Comparison of ENCODE assay signal across 24 mouse cellular contexts in genomic region chrX:142825309-142825708, GRCm38 (mm10).
"Had no signal": no experiment of that assay in that cellular context is flagged by ENCODE, and none has a peak within 500 bp of the region (broad histone marks: within the 10 kb centered on the region; RNA-seq: fewer than 3 reads in every experiment).

No protein-coding gene starts in this region.

- DNase-seq: kidney, postnatal 25 days; layer of hippocampus, adult 9-11 months; liver; lung, adult 18-20 months; lung, postnatal 10 days; lung, postnatal 36 days; retina, postnatal 1 day; right cerebral cortex, postnatal 25 days; spleen, adult 18-20 months; thymus, postnatal 25 days had no signal

- H3K4me1 ChIP-seq: lung, embryonic 15.5 days; midbrain, embryonic 10.5 days; midbrain, embryonic 13.5 days; neural tube, embryonic 13.5 days; stomach, embryonic 15.5 days had no signal

- ATAC-seq: liver, embryonic 12.5 days; midbrain, embryonic 13.5 days; midbrain, embryonic 16.5 days had no signal

- H3K27ac ChIP-seq: kidney, postnatal 0 days; layer of hippocampus, adult 2 months; limb, embryonic 10.5 days; limb, embryonic 13.5 days; liver, embryonic 12.5 days; liver, embryonic 15.5 days; lung, embryonic 15.5 days; midbrain, embryonic 10.5 days; midbrain, embryonic 13.5 days; neural tube, embryonic 13.5 days; stomach, embryonic 15.5 days had no signal

- H3K36me3 ChIP-seq: limb, embryonic 10.5 days; limb, embryonic 13.5 days; liver, embryonic 15.5 days; lung, embryonic 15.5 days; midbrain, embryonic 10.5 days; midbrain, embryonic 13.5 days; neural tube, embryonic 13.5 days; stomach, embryonic 15.5 days had no signal

- H3K9ac ChIP-seq: limb, embryonic 13.5 days; liver, embryonic 12.5 days; liver, embryonic 15.5 days; lung, embryonic 15.5 days; midbrain, embryonic 13.5 days; neural tube, embryonic 13.5 days; stomach, embryonic 15.5 days had no signal

- H3K27me3 ChIP-seq: liver, embryonic 12.5 days; liver, embryonic 15.5 days; lung, embryonic 15.5 days; midbrain, embryonic 13.5 days; neural tube, embryonic 13.5 days; stomach, embryonic 15.5 days had no signal

- H3K4me2 ChIP-seq: limb, embryonic 13.5 days; liver, embryonic 12.5 days; liver, embryonic 15.5 days; lung, embryonic 15.5 days; midbrain, embryonic 13.5 days; neural tube, embryonic 13.5 days; stomach, embryonic 15.5 days had no signal

- H3K9me3 ChIP-seq: limb, embryonic 10.5 days; limb, embryonic 13.5 days; liver, embryonic 12.5 days; liver, embryonic 15.5 days; lung, embryonic 15.5 days; megakaryocyte, embryonic 14.5 days; midbrain, embryonic 10.5 days; midbrain, embryonic 13.5 days; neural tube, embryonic 13.5 days; stomach, embryonic 15.5 days had no signal

- H3K4me3 ChIP-seq: layer of hippocampus, adult 2 months; limb, embryonic 10.5 days; limb, embryonic 13.5 days; liver, embryonic 12.5 days; liver, embryonic 15.5 days; lung, embryonic 15.5 days; megakaryocyte, embryonic 14.5 days; midbrain, embryonic 10.5 days; midbrain, embryonic 13.5 days; myocyte; neural tube, embryonic 13.5 days; stomach, embryonic 15.5 days had no signal
